ENCODE assay signal across 17 mouse cellular contexts in the genomic region with DNA sequence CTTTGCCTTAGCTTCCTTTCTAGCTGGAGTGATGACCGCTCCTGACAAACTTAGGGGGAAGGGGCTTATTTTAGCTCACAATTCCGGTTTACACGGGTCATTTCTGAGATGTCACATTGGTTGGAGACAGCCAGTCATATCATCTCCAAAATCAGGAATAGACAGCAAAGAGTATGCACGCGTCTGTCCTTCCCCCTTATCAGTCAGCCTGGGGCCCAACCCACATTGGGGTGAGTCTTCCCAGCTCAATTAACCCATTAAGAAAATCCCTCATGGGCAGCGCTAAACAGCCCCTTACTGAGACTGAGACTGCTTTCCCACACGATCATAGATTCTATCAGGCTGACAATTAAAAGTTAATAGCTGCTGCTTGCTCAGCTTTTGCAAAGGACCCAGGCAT. TPM values are rescaled to one million over a fixed set of nuclear protein-coding genes. Genes with fewer than 3 reads are reported as not detected.
DNase-seq lines count a peak whose midpoint lies in the region; ATAC-seq and TF ChIP-seq lines count a peak whose summit lies in the region.
"Had no signal": no experiment of that assay in that cellular context is flagged by ENCODE, and none has a peak within 500 bp of the region (broad histone marks: within the 10 kb centered on the region; RNA-seq: fewer than 3 reads in every experiment).

No protein-coding gene starts in this region.

- peak overlapping the region; percentile 89 for H3K27ac ChIP-seq in kidney, adult 2 months (ENCODE audit: insufficient read depth, low read depth, low read length)
- peak overlapping the region; percentile 98 for H3K27ac ChIP-seq in liver, embryonic 12.5 days
- H3K27ac ChIP-seq in forebrain, embryonic 16.5 days (ENCODE audit: low read length), result no peak overlapping the region
- H3K27ac ChIP-seq: embryonic facial prominence, embryonic 15.5 days; macrophage had no signal

- H3K4me2 ChIP-seq in liver, embryonic 12.5 days, result peak overlapping the region; percentile 93
- H3K4me2 ChIP-seq in forebrain, embryonic 16.5 days (ENCODE audit: low read length), result no peak overlapping the region
- H3K4me2 ChIP-seq: embryonic facial prominence, embryonic 15.5 days had no signal

- no peaks in the 10 kb centered on the region for H3K9me3 ChIP-seq in erythroblast, embryonic 14.5 days (ENCODE audit: control insufficient read depth, low read length)
- H3K9me3 ChIP-seq in liver, embryonic 12.5 days (replicated peaks), result no peaks in the 10 kb centered on the region
- no peaks in the 10 kb centered on the region for H3K9me3 ChIP-seq in forebrain, embryonic 16.5 days (ENCODE audit: control insufficient read depth, low read length)
- H3K9me3 ChIP-seq: embryonic facial prominence, embryonic 15.5 days had no signal

- no peak for TF ChIP-seq CTCF in kidney, adult 2 months (conservative IDR thresholded peaks at IDR 0.05; ENCODE audit: insufficient read depth, insufficient read length, low read depth, low read length)

- peaks cover 68% of the 10 kb centered on the region for H3K4me1 ChIP-seq in erythroblast, embryonic 14.5 days (ENCODE audit: control insufficient read depth)
- peaks cover 35% of the 10 kb centered on the region for H3K4me1 ChIP-seq in kidney, adult 2 months (ENCODE audit: control insufficient read depth, insufficient read depth, low read length)
- peaks cover 56% of the 10 kb centered on the region for H3K4me1 ChIP-seq in liver, embryonic 12.5 days
- H3K4me1 ChIP-seq in forebrain, embryonic 16.5 days (replicated peaks; ENCODE audit: control insufficient read depth, insufficient read depth, low read length), result peaks cover 26% of the 10 kb centered on the region

- WGBS in kidney, adult 2 months, result 42% methylated on average over 7 of the region's 7 CpGs
- 14% methylated on average over 7 of the region's 7 CpGs for WGBS in liver, embryonic 12.5 days (ENCODE audit: insufficient replicate concordance)
- 84% methylated on average over 7 of the region's 7 CpGs for WGBS in forebrain, embryonic 16.5 days

- DNase-seq in kidney, adult 2 months, result no peak
- no peak for DNase-seq in kidney, postnatal 4 days
- peak; percentile 60 for DNase-seq in c-Kit-negative CD71-positive TER-119-positive erythroid progenitor cells, embryonic 14.5 days (ENCODE audit: low read depth, low spot score)
- DNase-seq in testis, postnatal 14 days (ENCODE audit: low spot score), result no peak
- DNase-seq: cerebellum, adult 2 months; kidney, adult 9 months; lung, adult 18-20 months; midbrain, embryonic 14.5 days had no signal

- H3K4me3 ChIP-seq in erythroblast, embryonic 14.5 days (replicated peaks), result peak overlapping the region; percentile 85
- H3K4me3 ChIP-seq in kidney, adult 2 months (ENCODE audit: insufficient read depth, low read depth, low read length), result peak overlapping the region; percentile 25; the same call in 1 of the 2 replicates
- peak overlapping the region; percentile 97 for H3K4me3 ChIP-seq in liver, embryonic 12.5 days
- no peak overlapping the region for H3K4me3 ChIP-seq in forebrain, embryonic 16.5 days (replicated peaks; ENCODE audit: low read length)
- H3K4me3 ChIP-seq: embryonic facial prominence, embryonic 15.5 days had no signal

- no peaks in the 10 kb centered on the region for H3K27me3 ChIP-seq in erythroblast, embryonic 14.5 days (ENCODE audit: control insufficient read depth)
- H3K27me3 ChIP-seq in kidney, adult 2 months (replicated peaks; ENCODE audit: control insufficient read depth, insufficient read depth, low read length), result no peaks in the 10 kb centered on the region
- H3K27me3 ChIP-seq in liver, embryonic 12.5 days (replicated peaks), result no peaks in the 10 kb centered on the region
- no peaks in the 10 kb centered on the region for H3K27me3 ChIP-seq in forebrain, embryonic 16.5 days (replicated peaks; ENCODE audit: control insufficient read depth, insufficient read depth, low read length)
- H3K27me3 ChIP-seq: CH12.LX; embryonic facial prominence, embryonic 15.5 days had no signal

- H3K9ac ChIP-seq in liver, embryonic 12.5 days, result peak overlapping the region; percentile 98
- no peak overlapping the region for H3K9ac ChIP-seq in forebrain, embryonic 16.5 days (replicated peaks; ENCODE audit: low read depth, low read length)
- H3K9ac ChIP-seq: embryonic facial prominence, embryonic 15.5 days had no signal

- no peak for ATAC-seq in erythroblast, adult 5-6 weeks (replicated peaks; ENCODE audit: low FRiP score, poor library complexity, severe bottlenecking)
- ATAC-seq in liver, embryonic 12.5 days, result peak; percentile 17; the same call in 1 of the 2 replicates
- ATAC-seq in forebrain, embryonic 16.5 days, result no peak
- ATAC-seq: forebrain, embryonic 14.5 days; hindbrain, embryonic 16.5 days had no signal

- H3K36me3 ChIP-seq in erythroblast, embryonic 14.5 days (ENCODE audit: control insufficient read depth), result peaks cover 72% of the 10 kb centered on the region
- H3K36me3 ChIP-seq in kidney, adult 2 months (ENCODE audit: control insufficient read depth, insufficient read depth, low read length), result peaks cover 15% of the 10 kb centered on the region
- peaks cover 48% of the 10 kb centered on the region for H3K36me3 ChIP-seq in liver, embryonic 12.5 days
- H3K36me3 ChIP-seq in forebrain, embryonic 16.5 days (ENCODE audit: control insufficient read depth, insufficient read depth), result peaks cover 11% of the 10 kb centered on the region

- no peak for TF ChIP-seq POLR2A in kidney, adult 2 months (IDR thresholded peaks at IDR 0.05; ENCODE audit: low read depth, low read length)

RNA-seq across cellular contexts. Expression of a gene that starts 3.0 kb away (rescaled TPM):
- 2.6 and 3.9 TPM in 2 replicates for polyA plus RNA-seq in erythroblast, embryonic 14.5 days (2012)
- 13.4 and 19.6 TPM in 2 replicates for total RNA-seq in erythroblast, adult 5-6 weeks (2015; ENCODE audit: low replicate concordance)
- total RNA-seq in erythroblast, adult 5-6 weeks (2017; ENCODE audit: low replicate concordance), result 17.9 and 18.8 TPM in 2 replicates
- polyA plus RNA-seq in kidney, adult 2 months (2012; rRNA removed), result 27.0 and 41.2 TPM in 2 replicates
- polyA plus RNA-seq in liver, embryonic 12.5 days (2016; fragmentation: Nextera tagmentation; extraction: Ambion mirVana), result 119 and 126 TPM in 2 replicates
- 135 and 147 TPM in 2 replicates for polyA plus RNA-seq in forebrain, embryonic 16.5 days (2015; fragmentation: Nextera tagmentation; extraction: Ambion mirVana)

RNA-seq across cellular contexts. Expression of a gene that starts 3.4 kb away (rescaled TPM):
- 14.0 and 14.8 TPM in 2 replicates for polyA plus RNA-seq in erythroblast, embryonic 14.5 days (2012)
- total RNA-seq in erythroblast, adult 5-6 weeks (2015; ENCODE audit: low replicate concordance), result 94.3 and 113 TPM in 2 replicates
- total RNA-seq in erythroblast, adult 5-6 weeks (2017; ENCODE audit: low replicate concordance), result 180 and 191 TPM in 2 replicates
- polyA plus RNA-seq in kidney, adult 2 months (2012; rRNA removed), result 124 and 164 TPM in 2 replicates
- polyA plus RNA-seq in liver, embryonic 12.5 days (2016; fragmentation: Nextera tagmentation; extraction: Ambion mirVana), result 46.6 and 50.5 TPM in 2 replicates
- polyA plus RNA-seq in forebrain, embryonic 16.5 days (2015; fragmentation: Nextera tagmentation; extraction: Ambion mirVana), result 17.3 and 22.2 TPM in 2 replicates

RNA-seq across cellular contexts. Expression of a gene that starts 45.8 kb away (rescaled TPM):
- polyA plus RNA-seq in erythroblast, embryonic 14.5 days (2012), result not detected in 2 replicates
- total RNA-seq in erythroblast, adult 5-6 weeks (2015; ENCODE audit: low replicate concordance), result not detected in 2 replicates
- not detected in 2 replicates for total RNA-seq in erythroblast, adult 5-6 weeks (2017; ENCODE audit: low replicate concordance)
- 2.1 and 2.2 TPM in 2 replicates for polyA plus RNA-seq in kidney, adult 2 months (2012; rRNA removed)
- 0.11 and 0.12 TPM in 2 replicates for polyA plus RNA-seq in liver, embryonic 12.5 days (2016; fragmentation: Nextera tagmentation; extraction: Ambion mirVana)
- 18.0 and 23.4 TPM in 2 replicates for polyA plus RNA-seq in forebrain, embryonic 16.5 days (2015; fragmentation: Nextera tagmentation; extraction: Ambion mirVana)
- total RNA-seq: CH12.LX had no signal
- polyA plus RNA-seq: macrophage had no signal

RNA-seq across cellular contexts. Expression of a gene that starts 47.0 kb away (rescaled TPM):
- 0.19 TPM in 1 of 2 replicates, not detected in the other for polyA plus RNA-seq in erythroblast, embryonic 14.5 days (2012)
- total RNA-seq in erythroblast, adult 5-6 weeks (2015; ENCODE audit: low replicate concordance), result 1.3 and 3.6 TPM in 2 replicates
- total RNA-seq in erythroblast, adult 5-6 weeks (2017; ENCODE audit: low replicate concordance), result not detected in 2 replicates
- polyA plus RNA-seq in kidney, adult 2 months (2012; rRNA removed), result 881 and 1,007 TPM in 2 replicates
- polyA plus RNA-seq in liver, embryonic 12.5 days (2016; fragmentation: Nextera tagmentation; extraction: Ambion mirVana), result 2.6 and 4.7 TPM in 2 replicates
- polyA plus RNA-seq in forebrain, embryonic 16.5 days (2015; fragmentation: Nextera tagmentation; extraction: Ambion mirVana), result 0.53 and 1.0 TPM in 2 replicates
- polyA plus RNA-seq: macrophage had no signal
